20 mouse cellular contexts compared by ENCODE assay signal in the genomic region with DNA sequence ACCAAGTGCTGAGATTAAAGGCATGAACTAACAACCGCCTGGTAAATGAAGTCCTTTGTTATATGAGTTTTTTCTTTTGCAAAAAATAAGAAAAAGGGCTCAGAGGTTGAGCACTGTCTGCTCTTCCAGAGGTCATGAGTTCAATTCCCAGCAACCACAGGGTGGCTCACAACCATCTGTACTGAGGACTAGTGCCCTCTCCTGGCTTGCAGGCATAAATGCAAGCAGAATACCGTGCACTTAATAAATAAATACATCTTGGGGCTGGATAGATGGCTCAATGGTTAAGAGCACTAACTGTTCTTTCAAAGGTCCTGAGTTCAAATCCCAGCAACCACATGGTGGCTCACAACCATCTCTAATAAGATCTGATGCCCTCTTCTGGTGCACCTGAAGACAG. TPM values are rescaled to one million over a fixed set of nuclear protein-coding genes. Genes with fewer than 3 reads are reported as not detected.
DNase-seq lines count a peak whose midpoint lies in the region; ATAC-seq and TF ChIP-seq lines count a peak whose summit lies in the region.
"Not testable (repeated sequence)": the region's sequence is repeated elsewhere in the genome, so short reads cannot be mapped to it uniquely, and the experiment has no call there.
"Had no signal": no experiment of that assay in that cellular context is flagged by ENCODE, and none has a peak within 500 bp of the region (broad histone marks: within the 10 kb centered on the region; RNA-seq: fewer than 3 reads in every experiment).

No protein-coding gene starts in this region.

- H3K4me2 ChIP-seq in liver, embryonic 14.5 days (ENCODE audit: low read depth); midbrain, postnatal 0 days (ENCODE audit: low read depth, low read length, poor library complexity, severe bottlenecking): not testable (repeated sequence)

- TF ChIP-seq EP300 in liver, embryonic 14.5 days (IDR thresholded peaks at IDR 0.05; ENCODE audit: low read depth): not testable (repeated sequence)

- 73% methylated on average over 2 of the region's 2 CpGs for WGBS in kidney, adult 2 months
- 40% methylated on average over 2 of the region's 2 CpGs for WGBS in liver, embryonic 14.5 days (ENCODE audit: insufficient replicate concordance)
- 53% methylated on average over 2 of the region's 2 CpGs for WGBS in midbrain, postnatal 0 days

- peaks cover 41% of the 10 kb centered on the region for H3K4me1 ChIP-seq in E14TG2a.4 (replicated peaks; ENCODE audit: low read depth, low read length)
- H3K4me1 ChIP-seq in G1E (ENCODE audit: insufficient read depth, low read depth, low read length); kidney, adult 2 months (ENCODE audit: control insufficient read depth, insufficient read depth, low read length); liver, embryonic 14.5 days (replicated peaks; ENCODE audit: control insufficient read depth in 2 of 2, insufficient read depth in 2 of 2, low read length in 1 of 2); midbrain, postnatal 0 days (ENCODE audit: insufficient read depth, low read length): not testable (repeated sequence)

- H3K36me3 ChIP-seq in E14TG2a.4 (ENCODE audit: insufficient read depth, low read length); G1E (replicated peaks); kidney, adult 2 months (ENCODE audit: control insufficient read depth, insufficient read depth, low read length); liver, embryonic 14.5 days (replicated peaks; ENCODE audit: control insufficient read depth, insufficient read depth, low read depth); midbrain, postnatal 0 days (ENCODE audit: insufficient read depth, low read length): not testable (repeated sequence)

- peak; percentile 39 for DNase-seq in 416B (ENCODE audit: low read depth)
- not testable (repeated sequence) for DNase-seq in G1E (ENCODE audit: low spot score); kidney, adult 2 months; liver, embryonic 14.5 days (ENCODE audit: low read depth in 3 of 3, low spot score in 3 of 3); midbrain, postnatal 0 days (ENCODE audit: low spot score)
- peak; percentile 79 for DNase-seq in ZHBTc4 (ENCODE audit: low read depth, low spot score)

- H3K9me3 ChIP-seq in E14TG2a.4 (ENCODE audit: low read length); G1E (replicated peaks); liver, embryonic 14.5 days (ENCODE audit: control insufficient read depth, low read length); midbrain, postnatal 0 days (ENCODE audit: low read length): not testable (repeated sequence)

- not testable (repeated sequence) for H3K27me3 ChIP-seq in E14TG2a.4 (ENCODE audit: insufficient read depth, low read length); G1E (ENCODE audit: insufficient read depth, low read length); kidney, adult 2 months (replicated peaks; ENCODE audit: control insufficient read depth, insufficient read depth, low read length); liver, embryonic 14.5 days (ENCODE audit: control insufficient read depth, insufficient read depth, low read length); midbrain, postnatal 0 days (ENCODE audit: insufficient read depth, low read length)

- H3K9ac ChIP-seq in liver, embryonic 14.5 days (replicated peaks); midbrain, postnatal 0 days (replicated peaks; ENCODE audit: low read length, poor library complexity, severe bottlenecking): not testable (repeated sequence)

- ATAC-seq in G1E (ENCODE audit: extremely low read depth, insufficient number of reproducible peaks, low FRiP score, poor library complexity, severe bottlenecking); liver, embryonic 14.5 days (ENCODE audit: insufficient read depth); midbrain, postnatal 0 days (ENCODE audit: low FRiP score): not testable (repeated sequence)

- TF ChIP-seq CTCF in E14TG2a.4 (conservative IDR thresholded peaks at IDR 0.05; ENCODE audit: low read length): peak; percentile 56
- TF ChIP-seq CTCF in G1E (IDR thresholded peaks at IDR 0.05; ENCODE audit: low read depth, low read length): 0 out of 2 replicates have a peak, but pooled peaks have one; percentile 8
- 0 out of 2 replicates have a peak, but pooled peaks have one; percentile 18 for TF ChIP-seq CTCF in kidney, adult 2 months (conservative IDR thresholded peaks at IDR 0.05; ENCODE audit: insufficient read depth, insufficient read length, low read depth, low read length)
- peak; percentile 49 for TF ChIP-seq CTCF in liver, embryonic 14.5 days (IDR thresholded peaks at IDR 0.05; ENCODE audit: low read depth)
- 0 out of 2 replicates have a peak, but pooled peaks have one; percentile 17 for TF ChIP-seq CTCF in midbrain, postnatal 0 days (IDR thresholded peaks at IDR 0.05)

- H3K4me3 ChIP-seq in E14TG2a.4 (replicated peaks; ENCODE audit: low read length); G1E (ENCODE audit: low read depth, low read length); kidney, adult 2 months (ENCODE audit: insufficient read depth, low read depth, low read length); liver, embryonic 14.5 days (ENCODE audit: insufficient read depth in 1 of 2, low read depth in 2 of 2, low read length in 2 of 2); midbrain, postnatal 0 days (ENCODE audit: low read depth, low read length): not testable (repeated sequence)

- not testable (repeated sequence) for TF ChIP-seq POLR2A in kidney, adult 2 months (IDR thresholded peaks at IDR 0.05; ENCODE audit: low read depth, low read length)

- H3K27ac ChIP-seq in kidney, adult 2 months (ENCODE audit: insufficient read depth, low read depth, low read length); liver, embryonic 14.5 days; midbrain, postnatal 0 days (ENCODE audit: low read depth, low read length): not testable (repeated sequence)

RNA-seq across cellular contexts. Expression of a gene that starts 0.8 kb away (rescaled TPM):
- not detected in 2 replicates for total RNA-seq in G1E (2014; fragmentation: Nextera tagmentation)
- total RNA-seq in G1E (2017): not detected in 2 replicates
- polyA plus RNA-seq in G1E (2012): not detected in 2 replicates
- not detected in 2 replicates for polyA plus RNA-seq in kidney, adult 2 months (2012; rRNA removed)
- not detected in 2 replicates for polyA plus RNA-seq in liver, embryonic 14.5 days (2012; rRNA removed)
- polyA plus RNA-seq in liver, embryonic 14.5 days (2014; fragmentation: Nextera tagmentation; extraction: Ambion mirVana): not detected in 2 replicates
- total RNA-seq in midbrain, postnatal 0 days (2014; rRNA removed): not detected in 2 replicates
- polyA plus RNA-seq in midbrain, postnatal 0 days (2015; fragmentation: Nextera tagmentation; extraction: Ambion mirVana): not detected in 2 replicates
- total RNA-seq: adrenal gland, postnatal 10 days; adrenal gland, postnatal 4 days; common myeloid progenitor, adult 5-6 weeks; gastrocnemius, adult 8-10 months; gastrocnemius, postnatal 36 days; heart, postnatal 36 days had no signal
- polyA plus RNA-seq: brain, embryonic 14.5 days; embryonic facial prominence, embryonic 11.5 days; erythroblast, embryonic 14.5 days; forebrain, embryonic 10.5 days; heart, embryonic 13.5 days; heart, postnatal 0 days; inflammation-experienced regulatory T-cells, adult 6 months had no signal

RNA-seq across cellular contexts. Expression of a gene that starts 22.6 kb away (rescaled TPM):
- not detected in 2 replicates for total RNA-seq in G1E (2014; fragmentation: Nextera tagmentation)
- not detected in 2 replicates for total RNA-seq in G1E (2017)
- polyA plus RNA-seq in G1E (2012): not detected in 2 replicates
- 0.05 TPM in 2 replicates for polyA plus RNA-seq in kidney, adult 2 months (2012; rRNA removed)
- 0.05 TPM in 1 of 2 replicates, not detected in the other for polyA plus RNA-seq in liver, embryonic 14.5 days (2012; rRNA removed)
- polyA plus RNA-seq in liver, embryonic 14.5 days (2014; fragmentation: Nextera tagmentation; extraction: Ambion mirVana): not detected in 2 replicates
- 0.16 and 0.38 TPM in 2 replicates for total RNA-seq in midbrain, postnatal 0 days (2014; rRNA removed)
- polyA plus RNA-seq in midbrain, postnatal 0 days (2015; fragmentation: Nextera tagmentation; extraction: Ambion mirVana): 0.16 and 0.39 TPM in 2 replicates
- total RNA-seq: adrenal gland, postnatal 10 days; adrenal gland, postnatal 4 days; common myeloid progenitor, adult 5-6 weeks; gastrocnemius, adult 8-10 months; gastrocnemius, postnatal 36 days; heart, postnatal 36 days had no signal
- polyA plus RNA-seq: embryonic facial prominence, embryonic 11.5 days; erythroblast, embryonic 14.5 days; forebrain, embryonic 10.5 days; heart, embryonic 13.5 days; heart, postnatal 0 days; inflammation-experienced regulatory T-cells, adult 6 months had no signal

RNA-seq across cellular contexts. Expression of a gene that starts 35.5 kb away (rescaled TPM):
- 304 and 320 TPM in 2 replicates for total RNA-seq in G1E (2014; fragmentation: Nextera tagmentation)
- 108 and 129 TPM in 2 replicates for total RNA-seq in G1E (2017)
- polyA plus RNA-seq in G1E (2012): 196 and 385 TPM in 2 replicates
- polyA plus RNA-seq in kidney, adult 2 months (2012; rRNA removed): 1,915 and 2,050 TPM in 2 replicates
- polyA plus RNA-seq in liver, embryonic 14.5 days (2012; rRNA removed): 213 and 233 TPM in 2 replicates
- 650 and 693 TPM in 2 replicates for polyA plus RNA-seq in liver, embryonic 14.5 days (2014; fragmentation: Nextera tagmentation; extraction: Ambion mirVana)
- 469 and 710 TPM in 2 replicates for total RNA-seq in midbrain, postnatal 0 days (2014; rRNA removed)
- 984 and 1,088 TPM in 2 replicates for polyA plus RNA-seq in midbrain, postnatal 0 days (2015; fragmentation: Nextera tagmentation; extraction: Ambion mirVana)

RNA-seq across cellular contexts. Expression of a gene that starts 45.8 kb away (rescaled TPM):
- total RNA-seq in G1E (2014; fragmentation: Nextera tagmentation): 35.6 and 38.5 TPM in 2 replicates
- 34.6 and 35.8 TPM in 2 replicates for total RNA-seq in G1E (2017)
- 25.8 and 31.9 TPM in 2 replicates for polyA plus RNA-seq in G1E (2012)
- polyA plus RNA-seq in kidney, adult 2 months (2012; rRNA removed): 36.0 and 38.8 TPM in 2 replicates
- 11.8 and 15.7 TPM in 2 replicates for polyA plus RNA-seq in liver, embryonic 14.5 days (2012; rRNA removed)
- polyA plus RNA-seq in liver, embryonic 14.5 days (2014; fragmentation: Nextera tagmentation; extraction: Ambion mirVana): 10.7 and 11.5 TPM in 2 replicates
- total RNA-seq in midbrain, postnatal 0 days (2014; rRNA removed): 59.7 and 62.2 TPM in 2 replicates
- 33.0 and 36.0 TPM in 2 replicates for polyA plus RNA-seq in midbrain, postnatal 0 days (2015; fragmentation: Nextera tagmentation; extraction: Ambion mirVana)
